Mouse (Mus musculus) brain, embryonic 18.5 days (tissue): Measurements from ENCODE around the gene Ecm1.
"Not testable (repeated sequence)": the region's sequence is repeated elsewhere in the genome, so short reads cannot be mapped to it uniquely, and the experiment has no call there.

ENCODE experiments used
- DNase-seq: peaks from one replicate; pipeline ENCODE4 v3.0.0-alpha.2; 2012; ENCODE audit warnings: low read depth, low spot score

Ecm1 gene

DNA sequence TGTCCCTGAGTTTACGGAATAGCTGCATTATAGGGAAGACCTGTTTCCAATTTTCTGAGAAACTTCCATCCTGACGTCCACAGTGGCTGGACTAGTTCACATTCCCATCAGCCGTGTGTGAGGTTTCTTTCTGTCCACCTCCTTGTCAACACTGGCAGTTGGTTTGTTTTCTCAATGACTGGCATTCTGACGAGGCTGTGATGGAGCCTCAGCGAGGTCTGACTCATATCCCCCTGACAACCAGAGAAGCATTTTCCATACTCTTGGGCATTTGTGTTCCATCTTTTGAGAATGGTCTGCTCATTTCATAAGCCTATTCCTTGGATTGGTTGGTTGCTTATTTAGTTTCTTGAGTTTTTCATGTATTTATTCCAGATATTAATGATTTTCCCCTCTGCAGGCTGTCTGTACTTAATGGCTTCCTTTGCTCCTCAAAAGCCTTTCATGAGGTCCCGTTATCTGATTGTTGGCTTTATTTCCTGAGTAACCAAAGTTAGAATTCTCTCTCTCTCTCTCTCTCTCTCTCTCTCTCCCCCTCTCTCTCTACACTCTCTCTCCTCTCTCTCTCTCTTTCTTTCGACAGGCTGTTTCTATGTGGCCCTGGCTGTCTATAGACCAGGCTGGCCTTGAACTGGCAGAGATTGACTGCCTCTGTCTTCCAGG lies 12.5 kb downstream of the Ecm1 start:
- no peak for DNase-seq

DNA sequence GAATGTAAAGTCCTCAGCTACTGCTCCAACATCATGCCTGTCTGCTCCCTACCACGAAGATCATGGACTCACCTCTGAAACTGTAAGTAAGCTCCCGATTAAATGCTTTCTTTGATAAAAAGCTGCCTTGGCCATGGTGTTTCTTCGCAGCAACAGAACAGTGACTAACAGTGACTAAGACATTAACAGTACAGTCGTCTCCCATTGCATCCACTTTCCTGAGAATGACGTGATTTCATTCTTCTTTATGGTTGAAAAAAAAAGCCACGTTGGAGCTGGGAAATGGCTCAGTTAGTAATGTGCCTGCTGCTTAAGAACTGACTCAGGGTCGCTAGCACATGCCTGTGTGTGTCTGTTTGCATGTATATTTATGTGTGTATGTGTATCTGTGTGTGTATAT lies 13.5 kb downstream of the Ecm1 start:
- no peak for DNase-seq

DNA sequence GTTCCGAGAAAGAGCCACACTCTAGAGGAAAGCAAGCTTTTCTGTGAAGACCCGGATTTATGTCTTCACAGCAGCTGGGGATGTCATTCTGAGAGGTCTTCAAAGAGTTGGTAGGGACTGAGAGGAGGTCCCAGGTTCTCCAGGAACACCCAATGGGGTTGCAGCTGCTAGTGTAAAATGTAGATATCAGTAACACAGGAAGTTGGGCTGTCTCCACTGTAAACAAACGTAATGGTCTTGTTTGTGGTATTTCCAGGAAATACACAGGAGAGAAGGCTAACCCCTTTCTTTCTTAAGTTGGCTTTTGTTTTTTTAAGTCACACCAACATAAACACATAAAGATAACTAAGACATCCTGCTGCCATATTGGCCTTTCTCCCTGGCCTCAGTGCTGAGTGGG lies 17.0 kb downstream of the Ecm1 start:
- no peak for DNase-seq

DNA sequence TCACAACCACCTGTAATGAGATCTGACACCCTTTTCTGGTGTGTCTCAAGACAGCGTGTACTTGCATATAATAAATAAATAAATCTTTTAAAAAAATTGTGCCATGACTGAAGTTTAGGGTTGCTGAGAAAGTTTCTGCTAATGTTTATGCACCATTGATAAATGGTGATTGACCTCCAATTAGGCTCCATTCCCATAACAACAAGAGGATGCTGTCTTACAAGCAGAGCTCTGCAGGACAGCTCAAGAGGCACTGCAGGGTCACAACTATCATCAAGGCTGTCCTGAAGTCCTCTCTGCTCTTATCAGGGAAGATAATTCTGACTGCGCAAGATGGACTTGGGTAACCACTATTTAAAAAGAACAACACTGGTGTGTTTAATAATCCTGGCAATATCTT lies 21.2 kb downstream of the Ecm1 start:
- DNase-seq, result no peak

DNA sequence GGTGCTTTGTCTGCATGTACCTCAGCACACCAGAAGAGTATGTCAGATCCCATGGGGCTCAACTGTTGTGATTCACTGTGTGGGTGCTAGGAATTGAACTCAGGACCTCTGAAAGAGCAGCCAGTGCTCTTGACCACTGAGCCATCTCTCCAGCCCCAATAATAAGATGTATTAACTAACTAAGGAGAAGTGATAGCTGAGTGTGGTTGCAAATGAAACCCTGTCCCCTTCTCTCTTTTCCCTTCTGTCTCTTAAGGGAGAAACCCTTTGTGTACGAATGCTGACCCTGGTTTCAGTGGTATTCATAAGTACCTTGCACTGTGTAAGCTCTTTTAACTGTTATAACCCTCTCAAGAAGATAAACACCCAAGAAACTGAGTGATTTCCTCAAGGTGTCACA lies 23.3 kb downstream of the Ecm1 start:
- DNase-seq, result no peak

DNA sequence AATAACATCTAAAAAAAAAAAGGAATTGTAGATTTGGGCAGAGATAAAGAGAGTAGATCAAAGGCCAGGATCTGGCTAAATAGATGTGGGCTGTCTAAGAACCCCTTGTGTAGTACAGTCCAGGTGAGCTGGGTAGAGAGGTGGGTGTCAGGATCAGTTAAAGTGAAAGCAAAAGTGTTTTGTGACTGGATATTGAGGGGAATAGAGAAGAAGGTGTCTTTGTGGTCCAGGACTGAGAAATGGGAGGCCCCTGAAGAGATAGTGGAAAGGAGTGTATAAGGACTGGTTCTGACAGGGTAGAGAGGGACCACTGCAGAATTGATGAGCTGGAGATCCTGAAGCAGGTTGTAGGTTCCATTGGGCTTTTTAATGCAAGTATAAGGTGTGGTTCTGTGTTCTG lies 29.4 kb downstream of the Ecm1 start:
- DNase-seq, result no peak

DNA sequence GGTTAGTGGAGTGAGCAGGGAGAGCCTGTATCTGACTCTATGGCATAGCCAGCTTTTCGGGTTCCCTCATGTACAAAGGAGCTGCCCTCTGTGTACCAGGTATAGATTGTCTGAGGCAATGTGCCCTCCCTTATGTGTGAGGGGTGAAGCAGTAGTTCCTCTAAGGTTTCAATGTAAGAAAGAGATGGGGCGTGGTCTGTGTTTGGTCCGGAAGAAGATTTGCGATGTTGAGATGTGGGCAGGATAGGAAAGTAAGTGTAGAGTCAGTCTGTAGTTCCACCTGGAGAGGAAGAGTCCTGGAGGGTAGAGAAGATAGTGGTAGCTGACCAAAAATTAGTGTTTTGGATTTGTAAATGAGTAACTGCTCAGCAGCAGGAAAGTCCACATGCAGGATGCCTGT lies 30.3 kb downstream of the Ecm1 start:
- no peak for DNase-seq

DNA sequence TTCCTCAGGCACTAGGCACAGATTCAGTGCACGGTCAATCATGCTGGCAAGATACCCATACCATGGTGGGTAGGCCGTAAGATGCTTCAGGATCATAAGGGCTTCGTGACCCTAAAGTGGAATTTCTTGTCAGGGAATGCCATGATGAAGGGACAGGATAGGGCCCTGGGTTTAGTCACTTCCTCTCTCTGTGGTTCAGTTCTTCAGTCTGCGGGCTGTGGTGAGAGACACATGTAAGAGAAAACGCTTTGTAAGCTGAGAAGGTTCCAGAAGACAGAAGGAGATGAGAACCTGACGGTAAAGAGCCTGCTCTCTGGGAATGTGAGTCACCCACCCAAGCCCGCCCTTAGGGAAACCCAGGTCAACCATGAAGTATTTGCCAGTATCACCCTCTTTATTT lies 31.9 kb downstream of the Ecm1 start:
- no peak for DNase-seq

DNA sequence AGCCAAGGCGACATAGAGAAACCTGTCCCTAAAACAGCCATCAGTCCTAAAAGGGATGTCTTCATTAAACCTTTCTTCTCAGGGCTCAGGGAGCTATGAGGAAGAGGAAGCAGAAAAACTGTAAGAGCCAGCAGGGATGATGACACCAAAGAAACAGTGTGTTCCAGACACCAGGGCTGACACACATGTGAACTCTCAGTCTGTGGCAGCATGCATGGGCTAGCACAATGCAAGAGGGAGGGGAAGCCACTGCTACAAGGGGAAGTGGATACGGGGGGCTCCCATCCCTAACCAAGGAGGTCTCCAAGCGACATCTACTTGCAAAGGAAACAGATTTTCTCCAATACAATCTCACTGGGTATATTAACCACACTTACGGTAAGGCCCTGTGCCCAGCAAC lies 33.1 kb downstream of the Ecm1 start:
- DNase-seq, result no peak

DNA sequence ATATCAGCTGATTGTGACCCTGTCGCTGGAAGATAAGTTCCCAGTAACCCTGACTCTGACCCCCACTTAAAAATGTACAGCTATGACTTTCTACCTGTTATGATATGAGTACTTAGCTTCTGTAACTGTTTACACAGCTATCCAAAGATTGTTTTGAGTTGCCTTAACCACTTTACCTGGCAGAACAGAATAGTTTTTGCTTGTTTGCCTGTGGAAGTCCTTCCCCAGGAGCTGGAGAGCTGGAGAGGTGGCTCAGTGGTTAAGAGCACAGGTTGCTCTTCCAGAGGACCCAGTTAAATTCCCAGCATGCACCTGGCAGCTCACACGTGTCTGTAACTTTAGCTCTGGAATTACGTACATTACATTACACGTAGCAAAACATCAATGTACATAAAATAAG lies 34.8 kb downstream of the Ecm1 start:
- no peak for DNase-seq

DNA sequence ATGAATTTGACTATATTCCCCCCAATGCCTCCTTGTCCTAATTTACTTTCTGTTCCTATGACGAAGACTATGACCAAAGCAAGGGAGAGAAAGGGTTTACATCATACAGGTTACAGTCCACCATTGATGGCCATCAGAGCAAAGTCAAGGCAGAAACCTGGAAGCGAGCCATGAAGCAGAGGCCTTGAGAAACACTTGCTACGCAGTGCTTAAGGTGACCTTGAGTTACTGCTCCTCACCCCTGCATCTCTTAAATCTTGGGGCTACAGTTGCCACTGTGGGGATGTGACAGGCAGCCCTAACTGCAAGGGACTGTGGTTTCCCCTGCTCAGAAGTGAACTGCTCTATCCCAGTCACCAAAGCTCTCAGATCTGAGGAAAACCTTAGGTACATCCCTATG lies 36.1 kb downstream of the Ecm1 start:
- no peak for DNase-seq

DNA sequence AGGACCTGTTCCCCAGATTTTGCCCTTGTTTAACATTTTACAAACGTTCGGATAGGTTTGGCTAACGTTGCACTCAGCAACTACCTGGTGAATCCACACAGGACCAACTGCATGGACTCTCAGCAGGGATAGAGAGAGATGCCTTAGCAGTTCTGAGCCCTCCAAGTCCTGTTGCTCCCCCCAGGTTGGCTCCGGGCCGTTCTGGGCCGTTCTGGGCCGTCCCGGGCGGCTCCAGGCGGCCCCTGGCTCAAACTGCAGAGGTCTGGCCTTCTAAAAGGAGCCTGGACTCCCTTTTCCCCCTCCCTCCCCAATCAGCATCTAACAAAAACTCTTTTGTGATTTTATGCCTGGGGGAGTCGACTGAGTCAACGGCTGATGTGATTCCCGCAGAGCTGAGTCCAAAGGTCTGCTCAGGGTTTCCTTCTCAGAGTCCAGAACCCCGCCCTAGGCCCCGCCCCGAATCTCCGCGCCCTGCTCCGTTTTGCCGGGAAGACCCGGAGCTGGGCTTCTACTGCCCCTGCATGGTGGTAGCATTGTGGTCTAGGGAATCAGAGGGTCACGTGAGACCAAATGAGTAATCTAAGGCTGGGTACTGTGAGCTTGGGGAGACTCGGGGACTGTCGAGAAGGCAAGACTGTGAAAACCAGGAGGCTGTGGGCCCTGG lies 37.4 kb downstream of the Ecm1 start:
- peak; percentile 16 for DNase-seq

DNA sequence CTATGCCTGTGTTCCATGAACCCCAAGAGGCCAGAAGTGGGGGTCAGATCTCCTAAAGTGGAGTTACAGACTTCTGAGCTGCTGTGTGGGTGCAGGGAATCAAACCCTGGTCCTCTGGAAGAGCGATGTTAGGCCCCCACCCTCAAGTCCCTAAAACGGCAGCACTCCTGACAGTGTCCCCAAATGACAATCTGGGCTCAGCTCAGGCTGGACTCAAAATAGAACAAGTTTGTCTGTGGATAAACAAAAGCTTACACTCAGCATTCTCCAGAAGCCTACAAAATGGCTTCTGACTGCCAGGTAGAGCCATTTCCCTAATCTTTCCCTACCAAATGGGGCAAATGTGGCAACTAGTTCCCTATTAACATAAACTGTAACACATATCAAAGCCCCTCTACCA lies 38.3 kb downstream of the Ecm1 start:
- no peak for DNase-seq

DNA sequence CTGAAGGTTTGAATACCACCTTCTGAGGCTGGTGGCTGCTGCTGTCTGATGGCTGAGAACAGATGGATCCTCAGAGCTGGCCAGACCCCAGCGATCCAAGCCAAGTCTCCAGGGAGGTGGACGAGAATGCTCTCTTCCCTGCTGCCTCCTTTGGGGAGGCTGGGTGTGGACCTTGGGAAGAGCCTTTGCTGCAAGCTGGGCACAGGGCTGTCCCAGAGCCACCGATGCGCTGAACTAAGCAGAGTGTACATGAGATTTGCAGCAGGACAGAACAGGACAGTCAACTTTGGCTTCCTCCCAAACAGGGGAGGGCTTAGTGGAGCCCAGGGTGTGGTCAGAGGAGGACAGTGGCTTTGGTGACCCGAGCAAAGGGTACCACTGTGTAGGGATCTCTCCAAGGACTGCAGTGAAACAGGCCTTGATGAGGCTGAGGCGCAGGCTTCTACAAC lies 39.1 kb downstream of the Ecm1 start:
- no peak for DNase-seq

DNA sequence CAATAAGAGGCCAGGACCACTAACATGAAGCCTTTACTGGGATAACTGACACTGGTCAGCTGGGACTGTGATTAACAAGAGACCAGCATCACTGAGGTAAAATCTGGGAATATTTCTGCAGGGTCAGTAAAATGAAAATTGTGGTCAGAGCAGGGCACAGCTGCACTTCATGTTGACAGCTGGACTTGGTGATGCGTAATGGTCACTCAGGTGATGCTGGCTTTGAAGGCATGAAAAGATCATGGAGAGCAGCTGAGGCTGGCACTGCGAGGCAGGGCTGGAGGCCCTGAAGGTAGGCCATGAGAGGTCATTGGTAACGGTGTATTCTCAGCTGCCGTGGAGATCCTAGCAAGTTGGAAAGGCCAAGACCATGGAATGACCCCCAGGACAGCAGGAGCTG lies 41.1 kb downstream of the Ecm1 start:
- no peak for DNase-seq

DNA sequence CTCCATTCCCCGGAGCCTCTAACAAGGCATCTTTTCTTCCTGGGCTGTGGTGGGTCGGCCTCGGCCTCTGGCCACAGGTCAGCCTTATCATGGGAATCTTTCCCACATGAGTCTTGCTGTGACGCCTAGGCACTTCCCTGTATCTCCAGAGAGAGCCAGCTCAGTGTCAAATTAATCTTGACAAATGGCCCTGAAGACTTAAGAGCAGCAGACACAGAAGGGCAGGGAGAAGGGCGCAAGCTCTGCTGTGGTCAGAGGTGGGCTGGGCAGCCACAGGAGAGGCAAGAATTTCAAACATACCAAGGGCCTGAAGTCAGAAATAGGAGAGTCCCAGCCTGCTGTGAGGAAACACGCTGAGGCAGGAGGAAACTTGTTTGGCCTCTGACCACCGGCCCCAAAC lies 43.0 kb downstream of the Ecm1 start:
- no peak for DNase-seq

DNA sequence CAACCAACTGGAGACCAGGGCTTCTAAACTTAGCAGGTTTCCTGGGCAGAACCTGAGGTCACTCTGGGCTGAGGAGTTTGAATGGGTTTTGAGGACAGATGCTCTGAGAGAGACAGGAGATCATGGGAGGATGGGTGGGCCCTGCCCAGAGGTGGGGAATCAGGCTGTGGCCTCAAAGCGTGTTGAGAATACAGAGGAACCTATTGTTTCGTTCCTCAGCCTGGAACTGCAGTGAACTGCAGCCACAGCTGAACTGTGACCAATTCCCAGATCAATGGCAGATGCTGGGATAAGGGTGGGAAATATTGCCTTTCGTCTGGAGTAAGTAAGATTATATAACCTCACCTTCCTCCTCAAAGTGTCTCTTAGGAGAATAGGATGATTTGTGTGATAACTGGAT lies 43.6 kb downstream of the Ecm1 start:
- DNase-seq, result no peak

DNA sequence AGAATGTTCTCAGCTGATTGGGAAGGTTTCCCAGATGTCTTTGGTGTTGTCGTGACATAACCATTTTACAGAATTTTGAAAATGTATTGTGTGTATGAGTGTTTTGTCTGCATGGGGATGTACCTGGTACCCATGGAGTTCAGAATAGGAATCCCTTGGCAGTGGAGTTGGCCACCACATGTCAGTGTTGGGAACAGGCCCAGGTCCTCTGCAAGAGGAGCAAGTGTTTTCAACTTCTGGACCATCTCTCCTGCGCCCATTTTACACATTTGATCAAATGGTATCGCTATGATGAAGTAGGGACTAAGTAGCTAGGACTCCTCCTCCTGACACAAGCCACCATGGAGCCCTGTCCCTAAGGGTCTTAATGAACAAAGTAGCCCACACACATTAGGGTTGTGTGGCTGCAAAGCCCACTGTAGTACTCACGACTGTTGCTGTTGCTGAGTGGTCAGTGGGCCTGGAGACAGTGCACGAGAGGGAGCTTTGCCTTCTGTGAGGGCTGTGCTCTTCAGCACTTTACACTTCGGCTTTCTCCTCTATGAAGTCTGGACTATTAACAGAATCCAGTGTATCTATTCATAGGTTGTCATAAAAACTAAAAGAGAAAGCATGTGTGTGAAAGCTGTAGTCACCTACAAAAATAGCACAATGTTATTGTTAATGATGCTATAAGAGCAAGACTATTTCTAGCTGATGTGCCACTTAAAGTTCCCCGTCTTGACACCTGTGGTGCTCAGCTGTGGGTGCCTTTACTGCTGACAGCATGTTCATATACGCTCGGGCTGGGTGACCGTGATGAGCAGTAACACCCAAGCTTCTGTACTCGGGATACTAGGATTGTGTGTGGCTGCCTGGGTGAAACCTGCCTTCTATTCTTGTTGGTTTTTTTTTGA lies 44.3 kb downstream of the Ecm1 start:
- DNase-seq, result no peak

DNA sequence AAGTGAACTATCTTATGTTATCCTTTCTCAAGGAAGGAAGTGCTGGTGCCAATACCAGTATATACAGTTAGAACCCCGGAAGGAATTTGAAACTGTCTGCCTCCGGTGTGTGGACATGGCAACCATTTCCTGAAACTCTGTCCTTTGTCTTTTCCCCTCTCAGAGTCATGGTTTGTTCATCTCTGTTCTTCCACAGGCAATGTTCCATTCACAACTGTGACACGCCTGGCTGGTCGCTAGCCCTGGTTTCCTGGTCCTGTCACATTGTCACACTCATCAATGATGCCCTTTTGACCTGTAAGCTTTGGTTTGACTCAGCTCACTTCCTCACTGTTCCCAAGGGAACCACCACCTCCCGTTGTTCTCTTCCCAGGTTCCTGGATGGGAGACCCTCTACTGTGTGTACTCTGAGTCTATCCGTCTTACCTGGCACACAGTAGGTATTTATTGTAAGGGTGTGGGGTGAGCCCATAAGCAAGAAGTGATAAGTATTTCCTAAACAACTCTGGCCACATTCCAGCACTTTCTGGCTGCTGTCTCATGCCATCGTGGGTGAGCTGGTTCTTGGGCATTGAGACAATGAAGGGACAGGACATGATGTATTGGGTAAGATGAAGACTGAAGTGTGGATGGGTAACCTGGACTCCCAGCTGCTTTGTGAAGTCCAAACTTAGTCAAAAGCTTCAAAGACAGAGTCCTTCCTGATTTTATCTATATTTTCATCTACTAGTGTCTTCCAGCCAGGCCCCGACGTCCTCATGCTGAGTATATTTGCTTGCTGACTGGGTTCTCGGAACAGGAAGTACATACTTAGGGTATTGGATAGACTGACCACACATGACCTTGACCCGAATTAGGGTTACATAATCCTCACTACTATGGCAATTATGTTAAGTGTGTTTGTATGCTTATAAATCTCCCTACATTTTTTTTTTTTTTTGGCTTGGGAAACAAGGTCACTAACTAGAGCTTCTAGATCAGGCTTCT lies 45.3 kb downstream of the Ecm1 start:
- DNase-seq, result no peak

DNA sequence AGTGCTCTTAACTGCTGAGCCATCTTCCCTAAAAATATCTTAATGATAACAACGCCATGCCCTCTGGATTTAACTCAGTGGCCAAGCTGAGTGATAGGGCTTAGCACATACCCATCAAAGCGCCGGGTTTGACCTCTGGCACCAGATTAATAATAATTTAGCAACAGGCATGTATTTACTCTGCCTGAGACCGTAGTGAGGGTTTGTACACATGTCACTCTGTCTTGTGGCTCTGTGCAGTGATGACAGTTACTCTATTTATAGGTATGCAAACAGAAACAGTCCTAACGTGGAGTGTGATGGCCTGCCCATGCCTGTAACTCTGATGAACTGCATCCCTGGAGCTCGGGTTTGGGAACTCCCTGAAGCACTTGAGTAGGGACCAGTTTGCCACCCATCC lies 46.7 kb downstream of the Ecm1 start:
- DNase-seq, result no peak

DNA sequence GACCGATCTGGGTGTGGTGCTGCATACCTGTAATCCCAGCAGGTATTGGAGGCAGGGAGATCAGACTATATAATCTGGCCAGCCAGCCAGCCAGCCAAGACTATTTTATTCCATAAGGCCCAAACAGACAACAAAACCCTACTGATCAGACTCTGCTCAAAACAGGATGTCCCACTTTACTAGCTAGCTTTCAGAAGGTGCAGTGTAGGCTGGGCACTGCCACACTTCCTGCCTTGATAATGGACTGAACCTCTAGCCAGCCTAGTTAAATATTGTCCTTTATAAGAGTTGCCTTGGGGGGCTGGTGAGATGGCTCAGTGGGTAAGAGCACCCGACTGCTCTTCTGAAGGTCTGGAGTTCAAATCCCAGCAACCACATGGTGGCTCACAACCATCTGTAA lies 48.8 kb downstream of the Ecm1 start:
- not testable (repeated sequence) for DNase-seq

DNA sequence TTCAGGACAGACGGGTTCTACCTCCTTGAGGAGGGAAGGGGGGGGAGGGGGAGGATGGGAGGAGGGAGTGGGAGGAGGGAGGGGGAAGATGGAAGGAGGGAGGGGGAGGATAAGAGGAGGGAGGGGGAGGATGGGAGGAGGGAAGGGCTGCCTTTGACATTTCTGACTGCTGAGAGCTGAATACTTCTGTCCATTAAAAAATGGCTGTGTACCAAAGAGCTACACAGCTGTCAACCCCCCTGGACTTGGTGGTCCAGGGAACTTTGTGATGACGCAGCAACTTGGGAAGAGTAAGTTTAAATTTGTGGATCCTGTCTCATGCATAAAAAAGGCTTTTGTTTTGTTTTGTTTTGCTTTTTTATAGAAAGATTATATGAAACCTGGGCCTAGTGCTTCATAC lies 49.4 kb downstream of the Ecm1 start:
- no peak for DNase-seq
